Mouse (Mus musculus) T-helper 2 cell (primary cell): Measurements from ENCODE around the gene Cfp.

Experiments used
- in situ Hi-C: fragments of 300-600 bp; cut with MboI, MseI; formaldehyde crosslinking; loops from one replicate; pipeline ENCODE4 v1.15.1; 2025; ENCODE audit warnings: high pct_unique_total_duplicates

The Cfp gene

DNA sequence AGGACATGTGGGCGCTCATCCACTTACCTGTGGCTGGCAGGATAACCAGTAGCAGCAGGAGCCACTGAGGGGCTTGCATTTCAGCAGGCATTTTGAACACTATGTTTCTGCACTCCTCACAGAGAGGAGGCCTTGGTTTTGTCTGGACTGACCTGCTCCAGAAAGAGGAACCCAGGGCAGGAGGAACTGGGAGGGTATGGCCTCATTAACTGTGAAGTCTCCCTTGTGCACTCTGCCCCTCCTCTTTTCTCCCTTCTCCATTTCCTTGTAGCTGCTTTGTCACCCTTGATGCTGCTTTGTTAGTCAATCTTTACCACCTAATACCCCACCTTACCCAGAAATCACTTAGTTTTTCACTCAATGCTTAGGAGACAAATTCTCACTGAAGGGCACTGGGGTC lies at the start of gene Cfp:
TSS of gene Cfp (minus strand) at position 192 of the 400 bp plus-strand sequence.
- in situ Hi-C loops, result no loop called here

DNA sequence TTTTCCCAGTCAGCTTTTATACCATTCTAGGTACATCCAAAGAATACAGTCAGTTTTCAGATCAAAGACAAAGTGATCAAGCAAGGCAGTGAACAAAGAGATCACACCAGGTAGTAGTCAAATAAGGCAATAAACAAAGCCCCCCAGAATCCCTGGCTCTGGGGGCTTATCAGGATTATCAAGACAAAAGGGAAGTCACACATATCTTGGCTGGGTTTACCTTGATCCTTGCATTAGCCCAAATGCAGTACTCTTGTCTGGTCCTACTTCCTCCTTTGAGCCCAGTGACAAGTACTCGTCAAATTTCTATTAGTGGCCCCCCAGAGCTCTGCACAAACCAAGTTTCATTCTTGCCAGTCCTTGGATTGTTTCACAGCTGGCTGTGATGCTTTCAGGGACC lies 49.5 kb upstream of the Cfp start:
- in situ Hi-C loops, result no loop called here

DNA sequence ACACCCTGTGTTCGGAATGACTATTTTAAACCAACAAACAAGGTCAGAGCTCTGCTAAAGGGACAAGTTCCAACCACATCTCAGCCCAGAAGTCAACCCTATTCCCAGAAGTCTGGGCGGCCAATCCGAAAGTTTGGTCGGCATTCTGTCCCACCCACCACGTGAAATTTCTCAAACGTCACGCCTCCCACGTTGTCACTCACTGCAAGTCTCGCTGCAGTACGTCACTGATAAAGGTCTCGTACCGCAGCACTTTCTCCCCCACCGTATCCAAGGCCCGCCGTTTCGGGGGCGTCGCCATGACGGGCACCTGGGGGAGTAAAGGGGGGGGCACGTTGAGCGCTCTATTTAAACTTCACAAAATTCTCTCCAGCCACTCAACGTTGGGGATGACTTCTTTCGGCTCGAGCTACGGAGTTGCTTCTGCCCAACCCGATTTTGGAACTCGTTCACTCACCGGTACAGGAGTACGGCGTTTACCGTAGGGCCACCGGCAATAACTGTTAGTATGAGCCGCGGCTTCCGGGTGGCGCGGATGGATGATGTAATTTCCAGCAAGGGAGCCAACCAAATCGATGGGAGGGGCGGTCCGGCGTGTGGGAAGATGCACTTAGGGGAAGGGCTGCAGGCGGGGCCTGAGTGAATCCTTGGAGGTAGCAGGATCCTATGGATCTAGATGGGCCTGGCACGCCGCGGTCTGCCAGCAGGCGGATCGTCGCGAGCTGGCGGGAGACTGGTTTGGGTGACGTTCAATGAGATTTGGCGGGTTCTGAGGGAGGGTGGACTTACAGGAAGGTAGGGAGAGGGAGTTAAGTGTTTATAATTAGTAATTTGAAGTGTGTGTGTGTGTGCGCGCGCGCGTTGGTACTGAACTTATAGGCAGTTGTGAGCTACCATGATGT lies 30.4 kb upstream of the Cfp start, which contains the start of gene Uxt:
TSS of gene Uxt (minus strand) at position 541 of the 902 bp plus-strand sequence.
- in situ Hi-C loops, result no loop called here

DNA sequence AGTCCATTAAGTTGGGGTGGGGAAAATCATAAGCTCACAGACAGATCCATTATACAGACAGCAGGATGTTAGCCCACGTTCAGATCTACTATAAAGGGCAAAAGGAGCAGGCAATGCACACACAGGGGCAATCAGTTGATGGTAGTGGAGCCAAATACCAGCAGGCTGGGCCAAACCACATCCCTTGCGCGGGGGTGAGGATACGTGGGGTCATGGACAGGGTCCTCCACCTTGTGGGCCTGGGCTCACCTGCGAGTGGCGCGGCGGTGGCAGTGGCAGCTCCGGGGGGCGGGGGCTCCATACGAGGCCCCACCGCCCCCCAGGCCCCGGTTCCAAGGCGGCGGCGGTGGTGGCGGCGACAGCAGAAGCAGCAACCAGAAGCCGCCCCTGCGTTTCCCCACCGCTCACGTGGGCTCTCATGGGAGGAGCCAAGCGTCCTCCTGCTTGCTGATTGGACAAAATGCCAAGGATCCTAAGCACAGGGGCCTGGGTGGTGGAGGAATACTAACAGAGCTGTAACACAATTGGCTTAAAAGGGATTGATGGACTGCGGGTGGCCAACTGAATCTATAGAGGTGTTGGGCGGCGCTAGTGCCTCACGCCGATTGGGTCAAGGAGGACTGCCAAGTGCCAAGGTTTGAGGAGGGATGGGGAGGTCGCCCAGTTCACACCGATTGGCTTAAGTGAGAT lies 19.0 kb upstream of the Cfp start, which contains the start of gene Elk1:
TSS of gene Elk1 (minus strand) at position 418 of the 690 bp plus-strand sequence.
- in situ Hi-C loops, result no loop called here

GRCm38 (mm10) chrX:20946055-20946454 lies 14.7 kb upstream of the Cfp start:
- in situ Hi-C loops, result no loop called here

DNA sequence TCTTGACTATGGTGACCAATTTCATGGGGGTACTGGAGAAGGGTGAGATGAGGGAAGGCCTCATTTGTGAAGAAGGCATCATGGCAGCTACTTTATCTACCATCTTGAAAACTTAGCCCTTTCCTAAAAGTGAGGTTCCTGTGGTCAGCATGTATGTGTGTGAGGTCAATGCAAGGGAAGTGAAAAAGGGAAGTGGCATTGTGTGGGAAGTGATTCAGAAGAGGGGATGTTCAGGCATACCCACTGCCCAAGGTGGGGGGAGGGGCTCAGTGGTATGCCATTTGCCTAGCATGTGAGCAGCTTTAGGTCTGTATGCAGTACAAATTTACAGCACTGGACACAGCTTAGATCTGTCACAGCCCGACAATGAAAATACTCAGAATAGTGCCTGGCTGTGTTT lies 608 bp upstream of the Cfp start:
- in situ Hi-C loops, result no loop called here

GRCm38 (mm10) chrX:20929859-20930258 lies 1.5 kb downstream of the Cfp start:
- in situ Hi-C loops, result no loop called here

DNA sequence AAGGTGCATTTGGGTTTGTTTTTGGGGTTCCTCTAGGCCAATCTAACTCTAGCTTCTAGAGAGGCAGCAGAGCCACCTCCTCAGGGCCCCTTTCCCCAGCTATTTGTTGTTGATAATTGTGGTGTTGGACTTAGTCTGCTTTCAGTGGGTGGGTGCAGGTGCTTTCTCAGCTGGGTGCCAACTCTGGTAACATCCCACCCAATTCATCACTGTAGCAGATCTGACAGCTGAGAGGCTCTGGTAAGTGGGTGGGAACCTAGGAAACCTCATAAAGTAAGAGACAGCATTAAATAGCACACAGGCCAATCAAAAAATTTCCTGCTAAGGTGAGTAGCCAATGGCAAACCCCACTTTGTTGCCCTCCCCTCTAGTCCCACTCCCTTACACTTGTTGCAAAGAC lies 6.4 kb downstream of the Cfp start:
- in situ Hi-C loops, result no loop called here

GRCm38 (mm10) chrX:20923506-20923905 lies 7.8 kb downstream of the Cfp start:
- in situ Hi-C loops, result no loop called here

DNA sequence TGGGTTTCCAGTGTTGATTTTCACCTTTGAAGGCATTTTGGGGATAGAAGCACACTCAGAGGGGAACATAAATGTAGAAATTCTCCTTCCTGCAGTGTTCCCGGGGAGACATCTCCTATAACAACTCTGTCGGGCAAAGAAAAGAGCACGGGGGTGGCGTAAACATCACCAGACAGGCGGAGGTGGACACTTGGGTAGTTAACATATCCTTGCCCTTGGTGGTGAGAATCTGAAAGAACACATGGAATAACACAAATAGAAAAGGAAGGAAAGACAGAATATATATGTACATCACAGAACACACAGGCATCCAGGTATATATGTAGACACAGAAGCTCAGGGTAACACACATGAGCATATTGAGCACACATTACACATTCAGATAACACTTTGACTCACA lies 10.0 kb downstream of the Cfp start:
- in situ Hi-C loops, result no loop called here

GRCm38 (mm10) chrX:20920844-20921364 lies 10.5 kb downstream of the Cfp start, which contains the start of gene Syn1:
Syn1 (minus strand) TSS chrX:20921004.
- in situ Hi-C loops, result no loop called here

DNA sequence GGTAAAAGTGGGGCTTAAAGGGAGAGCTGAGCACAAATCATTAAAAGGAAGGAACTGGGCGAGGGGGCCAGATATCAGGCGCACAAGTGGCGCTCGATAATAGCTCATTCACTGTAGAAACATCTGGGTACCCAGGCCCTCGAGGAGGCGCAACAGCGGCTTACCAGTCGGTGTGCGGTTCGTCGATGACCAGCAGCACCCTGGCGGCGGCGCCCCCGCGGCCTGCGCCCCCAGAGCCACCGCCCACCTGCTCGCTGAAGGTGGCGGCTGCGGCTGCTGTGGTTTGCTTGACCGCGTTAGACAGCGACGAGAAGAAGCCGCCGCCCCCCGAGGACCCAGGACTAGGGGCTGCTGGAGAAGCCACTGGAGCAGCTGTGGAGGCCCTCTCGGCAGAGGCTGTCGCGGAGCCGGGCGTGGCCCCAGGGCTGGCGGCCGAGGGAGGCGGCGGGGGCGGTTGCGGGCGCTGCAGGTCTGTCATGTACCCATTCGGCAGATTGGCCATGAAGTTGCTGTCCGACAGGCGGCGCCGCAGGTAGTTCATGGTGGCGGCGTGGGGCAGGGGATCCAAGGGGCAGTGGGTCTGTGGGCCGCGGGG lies 11.0 kb downstream of the Cfp start:
- in situ Hi-C loops, result no loop called here

GRCm38 (mm10) chrX:20915075-20915474 lies 16.3 kb downstream of the Cfp start:
- in situ Hi-C loops, result no loop called here

- in situ Hi-C loops, result no loop called here
Observed at GRCm38 (mm10) chrX:20913726-20914125, 17.6 kb downstream of the Cfp start.

DNA sequence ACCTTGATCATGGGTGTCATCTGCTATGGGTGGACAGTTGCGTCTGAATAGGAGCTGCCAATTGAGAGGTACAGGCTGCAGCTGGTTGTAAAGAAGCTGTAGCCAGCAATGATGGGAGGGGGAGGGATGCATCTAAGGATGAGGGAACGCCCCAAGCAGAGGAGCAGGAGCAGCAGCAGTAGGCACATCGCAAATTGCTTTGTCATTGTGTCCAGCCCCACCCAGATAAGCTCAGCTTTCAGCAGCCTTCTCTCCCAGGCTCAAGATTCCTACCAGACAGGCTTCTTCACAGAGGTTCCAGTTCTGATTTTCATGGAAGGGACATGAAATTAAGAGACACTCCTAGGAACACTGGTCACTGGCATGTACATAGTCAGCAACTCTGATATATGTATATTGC lies 21.3 kb downstream of the Cfp start:
- in situ Hi-C loops, result no loop called here
